Mouse (Mus musculus): Measurements from ENCODE around the gene Ankfn1. TPM values are rescaled to one million over a fixed set of nuclear protein-coding genes. Genes with fewer than 3 reads are reported as not detected.

Gene Ankfn1
- polyA plus RNA-seq, 1 experiment, result not detected

DNA sequence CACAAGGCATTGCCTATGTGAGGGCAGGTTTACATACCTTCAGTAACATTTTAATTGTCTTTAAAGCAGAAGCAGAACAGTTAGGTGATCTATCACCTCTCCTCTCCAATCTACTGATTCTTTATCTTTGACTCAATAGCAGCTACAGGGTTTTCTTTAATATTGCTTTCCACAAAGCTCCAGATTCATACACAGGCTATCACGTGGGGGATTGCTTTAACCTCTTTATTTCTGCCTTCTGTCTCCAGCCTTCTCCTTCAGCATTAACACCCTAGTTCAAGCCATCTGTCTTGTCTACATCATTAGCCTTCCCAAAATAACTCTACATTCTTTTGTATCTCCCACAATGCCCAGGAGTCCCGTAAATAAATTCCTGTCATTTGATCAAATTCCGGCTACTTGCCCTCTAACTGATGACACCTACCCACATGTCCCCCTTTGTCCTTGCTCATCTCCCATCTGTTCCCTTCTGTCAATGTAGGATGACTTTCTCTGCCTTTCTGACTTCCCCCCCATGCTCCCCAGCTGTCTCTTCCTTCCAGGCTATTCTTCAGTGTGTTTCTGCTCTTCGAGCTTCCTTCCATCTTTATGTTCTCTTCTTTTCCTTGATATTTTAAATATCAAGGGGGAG, 249.5 kb downstream of the Ankfn1 start:
- H3K4me1 ChIP-seq (ENCODE audit: control insufficient read depth), result no peaks in the 10 kb centered on the region
- H3K27me3 ChIP-seq (ENCODE audit: control insufficient read depth), result no peaks in the 10 kb centered on the region
- no peak for TF ChIP-seq GATA1 (IDR thresholded peaks at IDR 0.05; ENCODE audit: low read length)
- no peak overlapping the region for H3K4me3 ChIP-seq (replicated peaks)
- H3K9me3 ChIP-seq (ENCODE audit: control insufficient read depth, low read length), result 0 out of 2 replicates have a peak, but pooled peaks cover 2% of the 10 kb centered on the region
- no peaks in the 10 kb centered on the region for H3K36me3 ChIP-seq (ENCODE audit: control insufficient read depth)

DNA sequence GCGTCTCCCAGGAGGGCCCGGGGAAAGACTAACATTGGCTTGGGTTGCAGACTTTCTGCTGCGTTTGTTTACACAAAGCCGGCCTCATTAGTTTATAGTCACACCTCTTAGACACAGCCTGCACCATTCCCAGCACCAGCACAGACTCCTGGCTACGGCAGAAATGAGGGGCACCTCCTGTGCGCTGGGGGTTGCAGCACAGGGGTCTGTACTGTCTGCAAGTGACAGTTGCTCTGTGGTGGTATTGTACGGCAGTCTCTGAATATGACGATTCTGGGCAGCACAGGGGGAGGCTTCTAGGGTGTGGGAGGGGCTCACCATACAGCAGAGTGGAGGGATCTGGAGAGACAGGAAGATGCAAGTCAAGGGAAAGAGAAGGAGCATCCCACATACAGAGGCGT, 262.0 kb downstream of the Ankfn1 start:
- Histone ChIP-seq H3K9me3 (ENCODE audit: control insufficient read depth, low read length) (peaks cover 2% of the 10 kb centered on the region; the same call in 1 of the 2 replicates), H3K4me3 (replicated peaks) (no peak overlapping the region), H3K27me3 (ENCODE audit: control insufficient read depth) (no peaks in the 10 kb centered on the region), H3K36me3 (ENCODE audit: control insufficient read depth) (no peaks in the 10 kb centered on the region), H3K4me1 (ENCODE audit: control insufficient read depth) (no peaks in the 10 kb centered on the region)
- no peak for TF ChIP-seq TAL1 (IDR thresholded peaks at IDR 0.05; ENCODE audit: low read length)
- no peak for TF ChIP-seq GATA1 (IDR thresholded peaks at IDR 0.05; ENCODE audit: low read length)

DNA sequence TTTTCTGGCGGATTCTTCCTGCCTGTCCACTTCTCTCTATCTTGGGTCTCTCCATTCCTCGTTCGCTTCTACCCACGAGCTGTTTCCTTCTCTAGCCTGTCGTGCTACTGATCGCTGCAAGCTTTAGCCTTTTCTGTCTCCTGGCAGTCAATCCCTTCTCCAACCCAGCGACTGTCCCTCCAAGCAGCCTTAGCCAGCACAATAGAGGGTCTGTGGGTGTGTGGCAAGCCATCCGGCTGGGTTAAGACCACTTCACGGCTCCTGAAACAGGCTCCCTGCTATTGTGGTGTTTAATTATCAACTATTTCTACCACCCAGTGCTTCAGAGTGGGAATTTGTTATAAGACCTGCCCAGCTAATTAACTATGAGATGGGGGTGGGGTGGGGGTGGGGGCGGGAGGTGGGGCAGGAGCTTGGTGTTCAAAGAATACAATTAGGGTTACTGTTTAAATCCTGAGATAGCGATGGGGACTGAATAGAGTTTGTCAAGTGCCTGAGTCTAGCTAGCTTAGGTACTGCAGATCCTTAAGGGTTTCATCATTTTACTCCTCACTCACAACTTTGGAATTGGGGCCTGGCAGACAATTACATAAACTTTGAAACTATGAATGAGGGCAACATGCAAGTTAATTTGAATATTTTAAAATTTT, 268.7 kb downstream of the Ankfn1 start:
- Histone ChIP-seq H3K9me3 (ENCODE audit: control insufficient read depth, low read length) (peaks cover 3% of the 10 kb centered on the region; the same call in 1 of the 2 replicates), H3K36me3 (ENCODE audit: control insufficient read depth) (no peaks in the 10 kb centered on the region), H3K4me1 (ENCODE audit: control insufficient read depth) (no peaks in the 10 kb centered on the region), H3K4me3 (replicated peaks) (no peak overlapping the region), H3K27me3 (ENCODE audit: control insufficient read depth) (no peaks in the 10 kb centered on the region)
- no peak for TF ChIP-seq GATA1 (IDR thresholded peaks at IDR 0.05; ENCODE audit: low read length)
- TF ChIP-seq TAL1 (IDR thresholded peaks at IDR 0.05; ENCODE audit: low read length), result no peak

DNA sequence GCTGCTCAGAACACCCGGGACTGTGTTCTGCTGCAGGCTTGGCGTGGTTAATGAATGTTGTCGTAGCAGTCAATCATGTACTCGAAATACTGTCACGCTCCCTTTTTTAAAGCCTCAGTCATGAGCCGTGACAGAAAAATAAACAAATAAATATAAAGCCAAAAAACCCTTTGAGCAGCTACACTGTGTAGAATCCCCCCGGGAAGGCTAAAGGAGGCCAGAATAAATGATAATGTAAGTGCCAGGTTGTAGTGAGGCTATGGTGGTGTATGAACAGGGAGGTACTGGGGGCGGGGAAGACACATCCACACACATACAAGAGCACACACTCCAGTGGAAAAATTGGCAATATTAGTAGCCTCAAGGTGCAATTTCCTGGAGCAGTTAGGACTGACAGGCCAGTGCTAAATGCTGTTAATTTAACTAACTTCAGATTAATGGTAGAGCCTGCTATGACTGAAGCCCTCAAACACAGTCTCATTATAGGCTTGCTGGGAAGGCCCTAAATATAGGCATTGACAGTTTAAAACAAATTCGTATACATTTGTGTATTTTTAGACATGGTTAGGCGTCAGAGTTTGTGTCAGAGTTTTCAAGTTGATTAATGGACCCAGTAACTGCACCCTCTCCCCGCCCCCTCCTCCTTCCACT, 270.7 kb downstream of the Ankfn1 start:
- TF ChIP-seq GATA1 (IDR thresholded peaks at IDR 0.05; ENCODE audit: low read length) (no peak), TAL1 (IDR thresholded peaks at IDR 0.05; ENCODE audit: low read length) (no peak)
- Histone ChIP-seq H3K4me3 (replicated peaks) (no peak overlapping the region), H3K4me1 (ENCODE audit: control insufficient read depth) (no peaks in the 10 kb centered on the region), H3K27me3 (ENCODE audit: control insufficient read depth) (no peaks in the 10 kb centered on the region), H3K36me3 (ENCODE audit: control insufficient read depth) (no peaks in the 10 kb centered on the region), H3K9me3 (ENCODE audit: control insufficient read depth, low read length) (peaks cover 8% of the 10 kb centered on the region; the same call in 1 of the 2 replicates)

DNA sequence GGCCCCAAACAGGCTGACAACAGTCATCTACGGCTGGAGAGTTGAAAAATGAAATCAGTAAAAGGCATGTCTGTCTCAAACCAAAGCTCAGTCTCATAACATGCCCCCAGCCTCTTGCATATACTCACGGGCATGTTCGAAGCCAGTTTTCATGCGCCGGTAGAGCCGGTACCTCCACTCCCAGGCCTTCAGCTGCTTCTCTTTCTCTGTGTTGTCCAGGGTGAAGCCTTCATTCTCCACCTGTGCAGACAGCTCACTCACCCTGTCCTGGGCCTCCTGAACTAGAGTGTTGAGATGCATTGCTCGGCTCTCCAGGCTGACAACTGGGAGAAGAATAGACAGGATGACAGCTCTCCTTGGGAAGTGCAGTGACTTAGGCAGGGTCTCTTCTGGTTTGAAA, 272.4 kb downstream of the Ankfn1 start:
- H3K4me3 ChIP-seq (replicated peaks), result no peak overlapping the region
- TF ChIP-seq TAL1 (IDR thresholded peaks at IDR 0.05; ENCODE audit: low read length) (no peak), GATA1 (IDR thresholded peaks at IDR 0.05; ENCODE audit: low read length) (no peak)
- H3K9me3 ChIP-seq (ENCODE audit: control insufficient read depth, low read length), result peaks cover 6% of the 10 kb centered on the region; the same call in 1 of the 2 replicates
- H3K27me3 ChIP-seq (ENCODE audit: control insufficient read depth), result no peaks in the 10 kb centered on the region
- H3K36me3 ChIP-seq (ENCODE audit: control insufficient read depth), result no peaks in the 10 kb centered on the region
- no peaks in the 10 kb centered on the region for H3K4me1 ChIP-seq (ENCODE audit: control insufficient read depth)

DNA sequence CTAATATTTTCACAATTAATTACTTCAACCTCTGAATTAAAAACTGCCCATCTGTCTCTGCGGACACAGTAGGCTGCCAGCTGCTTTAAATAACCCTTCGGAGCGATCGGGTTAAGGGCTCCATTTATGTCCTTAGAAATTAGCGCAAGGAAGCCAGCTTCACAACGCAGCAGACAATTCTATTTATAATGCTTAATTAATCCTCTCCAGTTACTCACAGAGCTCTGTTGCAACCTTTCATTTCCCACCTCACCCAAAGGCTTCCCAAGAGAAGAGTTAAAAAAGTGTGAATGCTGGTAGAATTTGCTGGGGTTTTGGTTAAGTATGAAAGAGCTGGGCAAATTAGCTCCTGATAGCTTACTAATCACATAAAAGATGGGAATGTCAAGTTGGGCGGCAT, 275.7 kb downstream of the Ankfn1 start:
- TF ChIP-seq GATA1 (IDR thresholded peaks at IDR 0.05; ENCODE audit: low read length), result no peak
- TF ChIP-seq TAL1 (IDR thresholded peaks at IDR 0.05; ENCODE audit: low read length), result no peak
- no peak overlapping the region for H3K4me3 ChIP-seq (replicated peaks)
- no peaks in the 10 kb centered on the region for H3K36me3 ChIP-seq (ENCODE audit: control insufficient read depth)
- H3K27me3 ChIP-seq (ENCODE audit: control insufficient read depth), result no peaks in the 10 kb centered on the region
- H3K4me1 ChIP-seq (ENCODE audit: control insufficient read depth), result no peaks in the 10 kb centered on the region
- H3K9me3 ChIP-seq (ENCODE audit: control insufficient read depth, low read length), result peaks cover 6% of the 10 kb centered on the region; the same call in 1 of the 2 replicates

DNA sequence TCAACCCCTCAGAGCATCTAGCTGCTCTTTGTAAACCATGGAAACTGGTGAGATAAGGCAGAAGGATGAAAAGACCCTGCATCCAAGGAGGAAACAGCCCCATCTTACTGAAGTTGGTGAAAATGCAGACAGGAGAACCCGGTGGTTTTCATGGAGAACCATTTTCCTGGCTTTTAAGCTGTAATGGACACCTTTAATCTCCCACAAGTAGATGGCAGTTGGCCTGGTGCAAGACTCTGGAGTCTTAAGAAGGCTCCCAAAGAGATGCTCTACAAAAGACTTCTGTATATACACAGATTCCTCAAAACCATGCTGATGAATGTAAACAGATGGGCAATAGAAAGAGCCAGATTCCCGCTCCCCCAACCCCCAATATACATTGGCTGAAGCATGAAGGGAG, 276.5 kb downstream of the Ankfn1 start:
- Histone ChIP-seq H3K36me3 (ENCODE audit: control insufficient read depth) (no peaks in the 10 kb centered on the region), H3K9me3 (ENCODE audit: control insufficient read depth, low read length) (peaks cover 6% of the 10 kb centered on the region; the same call in 1 of the 2 replicates), H3K27me3 (ENCODE audit: control insufficient read depth) (no peaks in the 10 kb centered on the region), H3K4me1 (ENCODE audit: control insufficient read depth) (no peaks in the 10 kb centered on the region), H3K4me3 (replicated peaks) (no peak overlapping the region)
- TF ChIP-seq TAL1 (IDR thresholded peaks at IDR 0.05; ENCODE audit: low read length) (no peak), GATA1 (IDR thresholded peaks at IDR 0.05; ENCODE audit: low read length) (no peak)

DNA sequence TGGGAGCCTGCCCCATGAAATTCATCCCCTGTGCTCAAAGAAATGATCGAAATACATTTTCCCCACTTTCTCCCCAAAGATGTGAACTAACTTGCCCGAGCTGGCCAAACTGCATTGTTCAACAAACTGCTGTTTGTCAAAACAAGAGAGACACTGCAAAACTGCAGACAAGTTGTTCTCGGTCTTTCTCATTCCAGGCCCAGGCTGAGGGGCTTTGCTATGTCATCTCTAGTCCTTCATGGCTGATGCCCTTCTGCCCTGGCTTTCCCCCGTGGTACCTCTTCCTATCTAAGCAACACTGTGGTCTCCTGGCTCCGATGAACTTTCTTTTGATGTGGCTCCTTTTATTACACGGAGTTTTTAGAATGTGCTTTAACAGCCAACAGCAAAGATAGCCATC, 296.4 kb downstream of the Ankfn1 start:
- Histone ChIP-seq H3K4me3 (replicated peaks) (no peak overlapping the region), H3K9me3 (ENCODE audit: control insufficient read depth, low read length) (peaks cover 2% of the 10 kb centered on the region; the same call in 1 of the 2 replicates), H3K36me3 (ENCODE audit: control insufficient read depth) (no peaks in the 10 kb centered on the region), H3K4me1 (ENCODE audit: control insufficient read depth) (no peaks in the 10 kb centered on the region), H3K27me3 (ENCODE audit: control insufficient read depth) (no peaks in the 10 kb centered on the region)
- TF ChIP-seq GATA1 (IDR thresholded peaks at IDR 0.05; ENCODE audit: low read length) (no peak), TAL1 (IDR thresholded peaks at IDR 0.05; ENCODE audit: low read length) (no peak)

DNA sequence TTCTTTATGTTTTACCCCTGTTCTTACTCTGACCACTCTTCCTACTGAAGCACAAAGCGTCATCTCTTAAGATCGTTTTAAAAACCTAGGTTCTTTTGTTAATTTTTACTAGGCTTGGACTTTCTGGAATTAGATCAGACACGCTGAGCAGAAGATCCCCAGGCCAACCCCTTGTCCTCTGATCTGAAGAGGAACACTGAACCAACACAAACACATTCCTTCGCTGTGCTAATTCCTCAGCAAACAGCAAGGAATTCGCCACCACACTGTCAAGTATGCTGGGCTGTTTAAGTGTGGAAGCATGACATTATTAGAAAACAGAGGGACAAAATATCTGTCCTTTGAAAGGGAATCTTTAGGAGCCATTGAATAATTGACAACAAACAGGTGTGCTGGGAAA, 300.5 kb downstream of the Ankfn1 start:
- Histone ChIP-seq H3K4me1 (ENCODE audit: control insufficient read depth) (no peaks in the 10 kb centered on the region), H3K4me3 (replicated peaks) (no peak overlapping the region), H3K9me3 (ENCODE audit: control insufficient read depth, low read length) (peaks cover 2% of the 10 kb centered on the region; the same call in 1 of the 2 replicates), H3K27me3 (ENCODE audit: control insufficient read depth) (no peaks in the 10 kb centered on the region), H3K36me3 (ENCODE audit: control insufficient read depth) (no peaks in the 10 kb centered on the region)
- TF ChIP-seq TAL1 (IDR thresholded peaks at IDR 0.05; ENCODE audit: low read length), result no peak
- no peak for TF ChIP-seq GATA1 (IDR thresholded peaks at IDR 0.05; ENCODE audit: low read length)

Measured in erythroblast, embryonic 14.5 days (primary cell).